ENCODE assay signal across 17 mouse cellular contexts in the genomic region with DNA sequence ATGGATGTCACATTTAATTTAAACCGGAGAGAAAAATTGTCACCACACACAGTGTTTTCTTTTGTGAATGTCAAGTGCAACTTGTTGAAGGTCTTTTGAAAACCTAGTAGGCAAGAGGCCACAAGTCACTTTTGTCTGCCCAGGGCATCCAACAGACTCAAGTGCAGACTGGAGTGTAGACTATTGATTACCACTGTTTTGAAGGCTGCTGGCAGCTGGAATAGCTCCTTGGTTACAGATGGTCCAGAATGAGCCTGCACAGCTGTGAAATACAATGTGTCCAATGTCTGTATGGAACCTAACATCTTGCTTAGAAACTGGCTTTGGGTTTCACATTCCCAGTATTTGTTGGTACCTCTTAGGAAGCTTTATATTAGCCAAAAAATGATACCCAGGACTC.
A peak's percentile ranks its signal among the peaks of the same experiment; 100 is the strongest.
DNase-seq lines count a peak whose midpoint lies in the region; ATAC-seq and TF ChIP-seq lines count a peak whose summit lies in the region.
"Had no signal": no experiment of that assay in that cellular context is flagged by ENCODE, and none has a peak within 500 bp of the region (broad histone marks: within the 10 kb centered on the region; RNA-seq: fewer than 3 reads in every experiment).

No protein-coding gene starts in this region.

- H3K4me3 ChIP-seq in gastrocnemius, adult 2 months = no peak overlapping the region
- H3K4me3 ChIP-seq in limb, embryonic 14.5 days (replicated peaks; ENCODE audit: low read length) = no peak overlapping the region
- H3K4me3 ChIP-seq in heart, embryonic 12.5 days = no peak overlapping the region
- H3K4me3 ChIP-seq: embryonic facial prominence, embryonic 12.5 days; forebrain, embryonic 12.5 days; heart, embryonic 13.5 days; hindbrain, embryonic 15.5 days had no signal

- no peak for TF ChIP-seq CTCF in gastrocnemius, adult 2 months (IDR thresholded peaks at IDR 0.05)

- WGBS in limb, embryonic 14.5 days = 89% methylated on average over 1 of the region's 1 CpGs
- 71% methylated on average over 1 of the region's 1 CpGs for WGBS in heart, embryonic 12.5 days

- no peak overlapping the region for H3K4me2 ChIP-seq in limb, embryonic 14.5 days (replicated peaks; ENCODE audit: low read depth, low read length, severe bottlenecking)
- H3K4me2 ChIP-seq in heart, embryonic 12.5 days = no peak overlapping the region
- H3K4me2 ChIP-seq: embryonic facial prominence, embryonic 12.5 days; forebrain, embryonic 12.5 days; heart, embryonic 13.5 days; hindbrain, embryonic 15.5 days had no signal

- peaks cover 3% of the 10 kb centered on the region; the same call in 1 of the 2 replicates for H3K4me1 ChIP-seq in limb, embryonic 14.5 days (ENCODE audit: control insufficient read depth, insufficient read depth, low read length)
- peaks cover 3% of the 10 kb centered on the region for H3K4me1 ChIP-seq in heart, embryonic 12.5 days (replicated peaks)
- H3K4me1 ChIP-seq: embryonic facial prominence, embryonic 12.5 days had no signal

- H3K27me3 ChIP-seq in limb, embryonic 14.5 days (ENCODE audit: control insufficient read depth, insufficient read depth, low read length) = no peaks in the 10 kb centered on the region
- H3K27me3 ChIP-seq in heart, embryonic 12.5 days (replicated peaks) = no peaks in the 10 kb centered on the region
- H3K27me3 ChIP-seq: embryonic facial prominence, embryonic 12.5 days; forebrain, embryonic 12.5 days; heart, embryonic 13.5 days; hindbrain, embryonic 15.5 days had no signal

- DNase-seq in gastrocnemius, adult 2 months = no peak
- DNase-seq in gastrocnemius, adult 18-20 months (ENCODE audit: low spot score) = no peak
- DNase-seq in right cerebral cortex, postnatal 10 days (ENCODE audit: low spot score in 2 of 2) = peak; percentile 30 to 35
- DNase-seq in right cerebral cortex, postnatal 14 days = no peak
- DNase-seq in limb, embryonic 14.5 days (ENCODE audit: low spot score) = peak; percentile 41
- DNase-seq: adrenal gland, adult 8-10 months; adrenal gland, postnatal 36 days; cerebellum, adult 2 months; cerebellum, postnatal 10 days; gastrocnemius, postnatal 25 days; heart, postnatal 36 days had no signal

- no peaks in the 10 kb centered on the region for H3K36me3 ChIP-seq in limb, embryonic 14.5 days (ENCODE audit: control insufficient read depth, insufficient read depth, low read length)
- H3K36me3 ChIP-seq in heart, embryonic 12.5 days = no peaks in the 10 kb centered on the region
- H3K36me3 ChIP-seq: embryonic facial prominence, embryonic 12.5 days; forebrain, embryonic 12.5 days; heart, embryonic 13.5 days; hindbrain, embryonic 15.5 days had no signal

- H3K27ac ChIP-seq in gastrocnemius, adult 2 months = peak overlapping the region; percentile 67
- no peak overlapping the region for H3K27ac ChIP-seq in limb, embryonic 14.5 days (replicated peaks; ENCODE audit: low read depth, low read length)
- H3K27ac ChIP-seq in heart, embryonic 12.5 days (ENCODE audit: poor library complexity, severe bottlenecking) = no peak overlapping the region
- H3K27ac ChIP-seq: embryonic facial prominence, embryonic 12.5 days; forebrain, embryonic 12.5 days; heart, embryonic 13.5 days; hindbrain, embryonic 15.5 days had no signal

- no peak overlapping the region for H3K9ac ChIP-seq in limb, embryonic 14.5 days (ENCODE audit: low read depth, low read length, severe bottlenecking)
- no peak overlapping the region for H3K9ac ChIP-seq in heart, embryonic 12.5 days
- H3K9ac ChIP-seq: embryonic facial prominence, embryonic 12.5 days; forebrain, embryonic 12.5 days; heart, embryonic 13.5 days; hindbrain, embryonic 15.5 days had no signal

- TF ChIP-seq POLR2A in limb, embryonic 14.5 days (IDR thresholded peaks at IDR 0.05; ENCODE audit: borderline replicate concordance, extremely low read depth, insufficient read depth, insufficient read length) = no peak

- no peaks in the 10 kb centered on the region for H3K9me3 ChIP-seq in limb, embryonic 14.5 days (ENCODE audit: control insufficient read depth, low read length)
- H3K9me3 ChIP-seq in heart, embryonic 12.5 days (replicated peaks) = no peaks in the 10 kb centered on the region
- H3K9me3 ChIP-seq: embryonic facial prominence, embryonic 12.5 days; forebrain, embryonic 12.5 days; heart, embryonic 13.5 days; hindbrain, embryonic 15.5 days had no signal

- intact Hi-C loops in gastrocnemius, adult 2 months (cut with DNase I) = no loop called here

- peak; percentile 72; the same call in 1 of the 2 replicates for ATAC-seq in limb, embryonic 14.5 days (ENCODE audit: low FRiP score, low read depth)
- no peak for ATAC-seq in heart, embryonic 12.5 days (ENCODE audit: insufficient number of reproducible peaks, low FRiP score)
- ATAC-seq: forebrain, embryonic 16.5 days had no signal

Comparison
In these comparisons a context has a peak if more than half of its experiments do, and no peak if none do; other contexts are left out.
1. DNase-seq: peak in right cerebral cortex, postnatal 10 days (2 of 2) and limb, embryonic 14.5 days (single experiment); none in gastrocnemius, adult 2 months (single experiment), gastrocnemius, adult 18-20 months (single experiment) and right cerebral cortex, postnatal 14 days (single experiment).